Mouse (Mus musculus) c-Kit-positive CD71-positive TER-119-positive erythroid progenitor cells, embryonic 14.5 days (primary cell): ENCODE results near the gene Brinp2.

ENCODE experiments used
- DNase-seq: peaks from one replicate; pipeline ENCODE4 v3.0.0-alpha.2; 2013; ENCODE audit warnings: low spot score

Gene Brinp2

DNA sequence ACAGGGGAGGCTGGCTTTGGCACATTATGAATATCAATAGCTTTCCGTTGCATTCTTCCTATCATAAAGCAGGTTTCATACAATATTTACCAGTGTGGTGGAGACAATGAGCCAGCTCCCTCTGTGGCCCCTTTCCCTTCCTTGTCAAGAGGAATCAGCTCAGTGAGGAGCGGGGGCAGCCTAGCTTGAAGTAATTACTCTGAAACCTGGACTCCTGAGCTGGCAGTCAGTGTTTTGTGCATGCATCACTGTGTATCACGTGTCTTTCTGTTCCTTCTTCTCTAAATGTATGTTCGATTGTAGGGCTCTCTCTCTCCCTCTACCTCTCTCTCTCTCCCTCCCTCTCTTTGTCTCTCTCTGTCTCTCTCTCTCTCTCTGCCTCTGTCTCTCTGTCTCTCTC is 135.1 kb downstream of the Brinp2 start:
- no peak for DNase-seq

DNA sequence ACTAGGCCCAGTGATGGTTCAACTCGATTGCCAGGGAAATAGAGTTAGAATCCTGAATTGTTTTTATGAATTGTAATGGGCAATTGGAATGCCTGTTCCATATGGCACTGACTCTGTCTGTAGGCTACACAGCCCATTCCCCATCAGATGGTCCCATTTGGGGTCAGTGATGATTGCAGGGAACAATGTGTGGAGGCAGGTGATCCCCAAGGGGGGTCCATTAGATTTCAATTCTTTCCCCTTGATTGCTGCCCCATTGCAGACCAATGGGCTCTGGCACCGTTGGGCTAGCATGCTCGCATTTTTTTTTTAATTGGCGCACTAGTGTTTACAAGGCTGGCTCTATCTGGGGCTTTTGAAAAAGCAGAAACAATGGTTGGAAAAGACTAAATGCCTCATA is 136.0 kb downstream of the Brinp2 start:
- no peak for DNase-seq

DNA sequence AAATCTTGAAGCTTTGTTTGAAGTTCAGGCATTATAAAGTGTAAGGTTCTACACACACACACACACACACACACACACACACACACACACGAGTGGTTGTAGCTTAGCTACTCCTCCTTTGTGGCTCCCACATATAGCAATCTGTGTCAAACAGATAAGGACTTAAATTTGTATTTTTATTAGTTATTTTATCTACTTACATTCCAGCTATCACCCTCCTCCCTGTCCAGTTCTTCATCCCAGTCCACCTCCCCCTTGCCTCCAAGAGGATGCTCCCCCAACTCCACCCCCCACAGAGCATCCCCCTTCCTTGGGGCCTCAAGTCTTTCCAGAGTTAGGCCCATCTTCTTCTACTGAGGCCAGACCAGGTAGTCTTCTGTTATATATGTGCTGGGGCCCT is 137.4 kb downstream of the Brinp2 start:
- DNase-seq = no peak

DNA sequence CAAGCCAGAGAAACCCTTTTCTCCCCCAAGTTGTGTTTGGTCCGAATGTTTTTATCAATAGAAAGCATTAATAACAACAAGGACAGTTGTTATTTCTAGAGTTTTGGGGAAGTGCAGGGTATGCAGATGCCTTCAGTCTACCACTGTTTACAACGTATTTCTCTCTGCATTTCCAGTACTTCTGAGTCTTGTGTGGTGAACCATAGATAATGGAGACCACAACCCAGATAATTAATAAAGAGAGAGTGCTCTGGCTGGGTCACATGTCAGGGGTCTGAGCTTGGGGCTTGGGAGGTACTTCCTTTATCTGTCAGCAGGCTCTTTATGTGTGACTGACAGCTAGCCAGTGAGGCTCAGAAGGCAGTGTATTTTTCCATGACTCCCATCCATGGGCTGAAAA is 137.8 kb downstream of the Brinp2 start:
- no peak for DNase-seq

DNA sequence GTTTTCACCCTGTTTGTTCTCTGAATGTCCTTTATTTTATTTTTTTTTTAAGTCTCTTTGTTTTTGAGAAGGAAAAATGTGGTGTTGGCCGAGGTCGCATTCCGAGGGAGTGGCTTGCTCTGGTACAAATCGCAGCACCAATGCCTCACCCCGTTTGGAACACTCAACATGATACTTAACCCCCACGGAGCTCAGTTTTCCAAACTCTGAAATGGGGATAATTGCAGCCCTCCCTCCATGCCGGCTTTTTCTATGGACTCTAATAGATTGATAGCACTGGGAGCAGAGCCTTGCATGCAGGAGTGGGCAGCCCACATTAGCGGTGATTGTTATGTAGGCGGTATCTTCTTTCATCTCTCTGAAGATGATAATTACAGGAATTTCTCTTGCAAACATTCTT is 140.5 kb downstream of the Brinp2 start:
- no peak for DNase-seq

DNA sequence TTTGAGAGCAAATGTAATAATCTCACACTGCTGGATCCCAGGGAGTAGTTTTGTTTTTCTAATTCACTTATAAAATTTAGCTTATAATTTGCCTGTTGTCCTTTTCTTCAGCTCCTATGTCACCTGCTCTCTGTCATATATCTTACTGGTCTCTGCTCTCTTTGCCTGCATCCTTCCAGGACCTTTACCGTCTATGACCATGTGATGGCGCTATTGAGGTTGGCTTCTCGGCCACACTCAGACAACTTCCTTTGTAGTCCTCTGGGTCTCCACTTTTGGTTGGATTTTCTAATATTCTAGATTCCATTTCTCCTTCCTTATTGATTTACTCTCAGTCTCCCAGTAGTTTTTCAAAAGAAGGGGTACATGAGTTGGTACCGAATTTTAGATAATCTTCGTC is 141.4 kb downstream of the Brinp2 start:
- no peak for DNase-seq

DNA sequence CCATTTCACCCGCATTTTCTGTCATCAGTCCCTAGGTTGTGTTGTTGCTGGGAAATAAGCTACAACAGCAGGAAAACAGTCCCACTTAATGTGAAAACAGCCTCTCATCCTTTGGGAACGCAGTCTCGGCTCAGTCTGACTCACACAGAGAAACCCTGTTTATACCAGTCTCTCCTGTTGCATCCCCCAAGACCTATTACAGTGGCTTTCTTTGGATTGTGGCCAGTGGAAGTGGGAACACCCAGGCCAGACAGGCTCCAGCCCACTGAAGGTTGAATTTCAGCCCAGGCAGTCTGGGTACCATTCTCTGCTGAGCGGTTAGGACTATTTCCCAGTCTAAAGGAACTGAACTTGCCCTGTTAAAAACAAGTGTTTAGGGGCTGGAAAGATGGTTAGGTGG is 142.4 kb downstream of the Brinp2 start:
- no peak for DNase-seq

DNA sequence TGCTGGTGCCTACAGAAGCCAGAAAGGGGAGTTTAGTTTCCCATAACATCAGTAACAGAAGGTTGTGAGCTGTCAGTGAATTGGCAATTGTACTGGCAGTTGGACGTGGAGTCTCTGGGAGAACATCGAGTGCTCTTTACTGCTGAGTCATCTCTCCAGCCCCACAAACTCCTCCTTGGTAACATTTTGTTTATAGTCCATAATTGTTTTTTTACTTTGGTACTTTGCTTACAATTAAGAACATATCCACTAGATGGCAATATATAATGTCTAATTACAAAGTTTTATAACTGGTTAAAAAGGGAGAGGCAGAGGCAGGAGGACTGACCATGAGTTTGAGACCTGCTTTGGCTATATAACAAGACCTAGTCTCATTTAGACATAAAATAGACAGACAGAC is 148.5 kb downstream of the Brinp2 start:
- no peak for DNase-seq

DNA sequence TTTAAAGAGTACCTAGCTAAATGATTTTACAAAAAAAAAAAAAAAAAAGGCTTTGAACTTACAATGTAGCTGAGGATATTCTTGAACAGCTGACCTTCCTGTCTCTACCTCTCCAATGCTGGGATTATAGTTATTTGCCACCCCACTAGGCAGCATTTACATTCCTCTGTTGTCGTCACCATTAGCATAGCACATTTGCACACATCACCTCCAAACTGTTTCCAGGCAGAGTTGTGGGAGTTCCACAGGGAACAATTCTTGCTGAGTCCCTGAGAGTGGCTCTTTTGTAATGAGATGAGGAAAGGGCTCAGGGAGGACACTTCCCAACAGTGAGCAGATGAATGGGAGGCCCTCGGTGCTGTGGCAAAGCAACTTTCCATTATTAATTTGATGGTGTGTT is 153.2 kb downstream of the Brinp2 start:
- no peak for DNase-seq
